Mouse (Mus musculus) neural tube, embryonic 11.5 days (tissue): Measurements from ENCODE around the gene Frmpd3. TPM values are rescaled to one million over a fixed set of nuclear protein-coding genes. Genes with fewer than 3 reads are reported as not detected.
"Not testable (repeated sequence)": the region's sequence is repeated elsewhere in the genome, so short reads cannot be mapped to it uniquely, and the experiment has no call there.

Experiments used
- ATAC-seq: fragments of 200-750 bp; cut with Nextera tagmentation; 2 replicates; pipeline ENCODE4 v1.8.0; 2017; ENCODE audit warnings: moderate number of reproducible peaks, mild to moderate bottlenecking, moderate TSS enrichment, moderate library complexity; ENCODE audit not compliant: insufficient read depth, low FRiP score, low TSS enrichment
- DNase-seq: peaks from one replicate; pipeline ENCODE4 v3.0.0-alpha.2; 2015; ENCODE audit warnings: low spot score
- H3K27ac ChIP-seq: fragments of 300-500 bp; sonication (generic); 2 replicates; pipeline ENCODE4 v1.5.1; 2014; ENCODE audit warnings: low read depth, mild to moderate bottlenecking, low read length
- H3K27me3 ChIP-seq: fragments of 300-500 bp; sonication (generic); 2 replicates; pipeline ENCODE4 v1.6.1; 2014; ENCODE audit warnings: mild to moderate bottlenecking, low read length, mixed read lengths; ENCODE audit not compliant: control insufficient read depth, insufficient read depth
- H3K36me3 ChIP-seq: fragments of 300-500 bp; sonication (generic); 2 replicates; pipeline ENCODE4 v1.6.1; 2014; ENCODE audit warnings: mild to moderate bottlenecking, low read length, moderate library complexity, mixed read lengths; ENCODE audit not compliant: control insufficient read depth, insufficient read depth
- H3K4me1 ChIP-seq: fragments of 300-500 bp; sonication (generic); 2 replicates; pipeline ENCODE4 v1.6.1; 2014; ENCODE audit warnings: low read length, mixed read lengths; ENCODE audit not compliant: control insufficient read depth, insufficient read depth
- H3K4me2 ChIP-seq: fragments of 300-500 bp; sonication (generic); 2 replicates; pipeline ENCODE4 v1.6.1; 2014; ENCODE audit warnings: low read depth, mild to moderate bottlenecking, moderate library complexity
- H3K4me3 ChIP-seq: fragments of 300-500 bp; sonication (generic); 2 replicates; pipeline ENCODE4 v1.5.1; 2014; ENCODE audit warnings: low read depth, low read length
- H3K9ac ChIP-seq: fragments of 300-500 bp; sonication (generic); 2 replicates; pipeline ENCODE4 v1.6.1; 2014; ENCODE audit warnings: mild to moderate bottlenecking, low read length
- H3K9me3 ChIP-seq: fragments of 300-500 bp; sonication (generic); 2 replicates; pipeline ENCODE4 v1.6.1; 2016; ENCODE audit warnings: low read length; ENCODE audit not compliant: control insufficient read depth
- WGBS: fragments of 180-500 bp; shearing (Covaris S2); extraction: QIAGEN DNeasy Blood & Tissue Kit; methylation state at CpG from one replicate; pipeline ENCODE4 v1.1.7; 2014; 5-methylcytosine and 5-hydroxymethylcytosine counted together
- polyA plus RNA-seq: library from polyadenylated mRNA; unstranded; fragments of >200 nt; fragmentation: Nextera tagmentation; extraction: Ambion mirVana; gene quantifications from 2 replicates; pipeline ENCODE4 v1.2.1, GENCODE M21; 2014

The Frmpd3 gene
- polyA plus RNA-seq, result 1.3 and 2.7 TPM in 2 replicates

DNA sequence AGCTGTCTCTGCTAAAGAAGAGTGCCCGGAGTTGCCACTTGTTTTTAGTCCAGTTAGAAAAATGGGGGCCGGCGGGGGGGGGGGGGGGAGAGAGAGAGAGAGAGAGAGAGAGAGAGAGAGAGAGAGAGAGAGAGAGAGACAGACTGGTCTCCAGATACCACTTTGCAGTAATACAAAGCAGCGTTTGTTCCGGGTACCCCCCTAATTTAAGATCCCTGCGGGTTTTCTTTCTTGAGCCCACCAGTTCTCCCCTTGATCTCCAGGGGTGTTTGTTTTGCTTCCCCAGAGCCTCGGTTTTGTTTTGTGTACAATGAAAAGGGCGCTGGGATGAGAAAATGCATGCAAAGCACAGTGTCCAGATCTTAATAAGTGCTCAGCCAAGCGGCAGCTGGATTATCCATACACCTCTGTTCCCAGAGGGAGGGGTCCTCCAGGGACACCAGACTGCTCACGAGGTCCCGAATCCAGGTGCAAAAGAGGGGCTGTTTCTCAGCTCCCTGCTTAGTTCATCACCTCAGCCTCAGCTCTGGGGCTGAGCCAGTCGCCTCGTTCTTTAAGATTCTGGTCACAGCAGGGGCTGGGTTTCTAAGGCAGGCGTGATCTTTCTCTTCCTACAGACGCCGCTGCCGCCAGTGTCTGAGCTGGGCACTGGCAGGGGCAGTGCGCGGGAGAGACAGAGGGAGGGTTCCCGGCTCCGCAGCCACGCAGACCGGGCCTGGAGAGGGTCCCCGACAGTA lies at the start of gene Frmpd3:
Gene Frmpd3 (plus strand): TSS at position 608 of the 737 bp plus-strand sequence.
- Histone ChIP-seq H3K27me3 (peaks cover 7% of the 10 kb centered on the region; the same call in 1 of the 2 replicates), H3K36me3 (no peaks in the 10 kb centered on the region), H3K27ac (no peak within 1 kb of the TSS), H3K9me3 (no peaks in the 10 kb centered on the region), H3K4me2 (peak within 1 kb of the TSS; percentile 62), H3K4me3 (peak within 1 kb of the TSS; percentile 32), H3K9ac (0 out of 2 replicates have a peak within 1 kb of the TSS, but pooled peaks have one; percentile 14), H3K4me1 (no peaks in the 10 kb centered on the region)
- 22% methylated on average over 23 of the region's 24 CpGs for WGBS
- DNase-seq, result peak; percentile 51
- ATAC-seq, result peak; percentile 79; the same call in 1 of the 2 replicates

DNA sequence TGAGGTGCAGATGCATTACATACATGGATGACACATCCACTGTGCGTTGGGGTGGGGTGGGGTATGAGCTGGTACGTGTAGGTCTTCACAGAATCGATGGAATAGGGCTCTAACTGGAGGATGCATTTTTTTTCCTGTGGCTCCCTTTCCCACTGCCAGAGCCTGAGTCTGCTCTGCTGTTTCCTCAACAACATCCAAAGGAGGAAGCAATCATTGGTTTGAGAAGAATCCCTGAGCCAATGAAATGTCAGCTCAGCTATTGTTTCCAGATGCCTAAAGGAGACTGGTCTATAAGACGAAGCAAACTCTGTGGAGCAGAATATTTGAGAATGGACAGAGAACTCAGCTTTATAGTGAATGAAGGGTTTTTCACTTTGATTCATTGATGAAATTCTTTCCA lies 38.3 kb upstream of the Frmpd3 start:
- Histone ChIP-seq H3K4me1 (no peaks in the 10 kb centered on the region), H3K27me3 (peaks cover 2% of the 10 kb centered on the region; the same call in 1 of the 2 replicates), H3K4me3 (no peak overlapping the region), H3K9me3 (no peaks in the 10 kb centered on the region), H3K36me3 (no peaks in the 10 kb centered on the region), H3K27ac (no peak overlapping the region), H3K4me2 (no peak overlapping the region), H3K9ac (no peak overlapping the region)
- DNase-seq (no peak), ATAC-seq (no peak)
- 77% methylated on average over 4 of the region's 4 CpGs for WGBS

DNA sequence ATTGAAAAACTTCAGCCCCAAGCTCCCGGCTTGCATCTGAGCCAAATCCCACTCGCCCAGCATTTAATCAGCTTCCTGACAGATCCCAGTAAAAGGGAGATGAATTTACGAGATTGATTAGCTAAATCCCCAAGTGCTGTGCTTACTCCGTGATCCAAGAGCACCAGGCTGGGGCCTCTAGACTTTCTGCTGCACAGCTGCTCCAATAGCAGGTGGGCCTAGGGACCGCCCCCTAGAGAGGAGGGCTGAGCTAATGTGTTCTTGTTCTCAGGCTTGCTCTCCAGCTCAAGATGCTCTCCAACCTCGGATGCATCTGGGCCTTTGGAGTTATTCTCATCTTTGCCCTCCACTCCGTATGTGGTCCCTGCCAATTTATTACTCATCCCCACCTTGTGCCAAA lies 36.4 kb upstream of the Frmpd3 start:
- H3K4me3 ChIP-seq, result no peak overlapping the region
- no peak overlapping the region for H3K27ac ChIP-seq
- 62% methylated on average over 7 of the region's 7 CpGs for WGBS
- no peaks in the 10 kb centered on the region for H3K36me3 ChIP-seq
- H3K4me1 ChIP-seq, result no peaks in the 10 kb centered on the region
- no peak overlapping the region for H3K9ac ChIP-seq
- no peaks in the 10 kb centered on the region for H3K9me3 ChIP-seq
- ATAC-seq, result no peak
- DNase-seq, result no peak
- H3K4me2 ChIP-seq, result no peak overlapping the region
- peaks cover 2% of the 10 kb centered on the region; the same call in 1 of the 2 replicates for H3K27me3 ChIP-seq

DNA sequence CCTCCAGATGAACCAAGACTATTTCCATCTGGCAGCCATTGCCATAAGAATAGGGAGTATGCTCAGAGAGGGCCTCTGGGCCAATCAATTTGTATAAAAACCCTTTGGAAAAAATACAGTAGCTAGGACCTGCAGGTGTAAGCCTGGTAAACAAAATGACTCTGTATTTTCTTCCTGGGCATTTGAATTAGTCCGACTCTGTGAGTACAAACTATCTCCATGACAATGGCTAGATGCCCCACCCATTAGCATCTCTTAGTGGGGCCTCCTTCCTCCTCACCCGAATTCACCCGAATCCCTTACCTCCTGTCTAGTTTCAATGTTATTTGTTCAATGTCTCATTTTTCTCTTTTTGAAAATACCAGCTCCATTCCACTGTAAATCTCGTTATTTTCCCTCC lies 24.1 kb upstream of the Frmpd3 start:
- no peak for DNase-seq
- ATAC-seq, result no peak
- WGBS, result 75% methylated on average over 4 of the region's 4 CpGs
- H3K4me2 ChIP-seq, result no peak overlapping the region
- no peaks in the 10 kb centered on the region for H3K4me1 ChIP-seq
- H3K36me3 ChIP-seq, result no peaks in the 10 kb centered on the region
- no peak overlapping the region for H3K4me3 ChIP-seq
- no peaks in the 10 kb centered on the region for H3K9me3 ChIP-seq
- H3K9ac ChIP-seq, result no peak overlapping the region
- no peaks in the 10 kb centered on the region for H3K27me3 ChIP-seq
- no peak overlapping the region for H3K27ac ChIP-seq

DNA sequence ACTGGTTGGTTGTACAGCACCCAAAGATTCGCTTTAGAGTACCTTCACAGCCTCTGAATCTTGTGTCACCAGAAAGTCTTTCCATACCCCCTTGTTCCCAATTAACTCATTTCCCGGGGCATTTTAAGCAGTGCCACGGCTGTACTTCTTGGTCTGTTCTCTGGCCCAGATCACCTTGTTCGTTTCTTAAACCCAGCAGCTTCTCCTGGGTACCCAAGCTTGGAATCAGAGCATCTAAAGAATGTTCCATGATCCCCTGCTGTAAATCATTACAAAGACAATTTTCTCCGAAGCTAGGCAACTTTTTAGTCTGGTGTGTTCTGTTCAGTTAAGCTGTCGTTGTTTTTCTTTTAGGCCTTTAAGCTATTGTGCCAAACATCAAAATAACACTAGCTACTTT lies 22.9 kb upstream of the Frmpd3 start:
- DNase-seq (no peak), ATAC-seq (no peak)
- no peaks in the 10 kb centered on the region for H3K27me3 ChIP-seq
- H3K4me2 ChIP-seq, result no peak overlapping the region
- H3K4me3 ChIP-seq, result no peak overlapping the region
- no peaks in the 10 kb centered on the region for H3K4me1 ChIP-seq
- WGBS, result 82% methylated on average over 6 of the region's 6 CpGs
- H3K27ac ChIP-seq, result no peak overlapping the region
- no peak overlapping the region for H3K9ac ChIP-seq
- no peaks in the 10 kb centered on the region for H3K36me3 ChIP-seq
- no peaks in the 10 kb centered on the region for H3K9me3 ChIP-seq

DNA sequence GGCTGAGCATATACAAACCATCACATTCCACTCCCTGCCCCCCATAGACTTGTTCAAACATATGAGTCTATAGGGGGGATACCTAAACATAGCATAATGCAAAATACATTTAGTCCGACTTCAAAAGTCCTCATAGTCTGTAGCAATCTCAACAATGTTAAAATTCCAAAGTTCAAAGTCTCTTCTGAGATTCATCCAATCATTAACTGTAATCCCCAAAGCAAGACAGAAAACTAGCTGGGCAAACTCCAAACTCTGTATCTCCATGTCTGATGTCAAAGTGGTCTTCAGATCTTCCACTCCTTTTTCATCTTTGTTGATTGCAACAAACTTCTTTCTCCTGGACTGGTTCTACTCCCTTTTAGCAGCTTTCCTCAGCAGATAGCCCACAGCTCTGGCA lies 21.4 kb upstream of the Frmpd3 start:
- not testable (repeated sequence) for H3K27me3 ChIP-seq, ATAC-seq, H3K36me3 ChIP-seq, DNase-seq, H3K4me3 ChIP-seq, H3K9me3 ChIP-seq, H3K9ac ChIP-seq, H3K4me2 ChIP-seq, H3K27ac ChIP-seq, H3K4me1 ChIP-seq
- WGBS, result 93% methylated on average over 1 of the region's 1 CpGs

DNA sequence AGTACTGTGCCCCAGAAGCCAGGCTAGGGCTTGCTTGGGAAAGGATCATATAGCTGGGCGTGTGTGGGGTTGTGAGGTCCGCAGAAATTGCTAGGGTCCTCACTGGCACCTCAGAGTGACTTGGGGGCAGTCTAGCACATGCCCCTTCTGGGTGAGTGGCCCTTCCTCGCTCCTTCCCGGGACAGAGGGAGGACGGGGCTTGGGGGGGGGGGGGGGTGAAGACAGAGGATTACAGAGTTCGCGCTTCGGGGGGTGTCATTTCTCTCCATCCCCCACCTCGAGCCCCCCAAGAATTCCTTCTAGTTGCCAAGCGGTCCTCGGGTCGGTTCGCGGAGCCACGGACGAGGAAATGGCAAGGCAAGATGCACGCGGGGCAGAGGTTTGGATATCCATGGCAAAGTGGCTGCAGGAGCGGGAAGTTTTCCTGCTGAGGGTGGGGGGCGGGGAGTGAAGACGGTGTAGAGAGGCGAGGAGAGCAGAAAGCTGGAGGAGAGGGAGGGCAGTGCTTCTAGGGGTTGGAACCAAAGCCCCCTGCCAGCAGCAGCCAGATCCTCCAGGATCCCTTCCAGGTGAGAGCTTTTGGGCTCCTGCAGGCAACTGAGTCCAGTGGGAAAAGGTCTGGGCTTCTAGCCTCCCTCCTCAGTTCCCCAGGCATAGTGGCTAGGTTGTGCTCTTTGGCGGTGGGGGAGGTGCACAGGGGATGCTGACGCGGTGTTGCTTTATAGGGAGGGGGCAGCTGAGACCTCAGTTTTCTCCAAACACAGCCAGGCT lies 515 bp downstream of the Frmpd3 start:
- peak overlapping the region; percentile 62 for H3K4me2 ChIP-seq
- no peak for DNase-seq
- no peak overlapping the region for H3K27ac ChIP-seq
- H3K27me3 ChIP-seq, result peaks cover 7% of the 10 kb centered on the region; the same call in 1 of the 2 replicates
- peak overlapping the region; percentile 32 for H3K4me3 ChIP-seq
- 0 out of 2 replicates have a peak overlapping the region, but pooled peaks have one; percentile 14 for H3K9ac ChIP-seq
- WGBS, result 17% methylated on average over 24 of the region's 25 CpGs
- no peaks in the 10 kb centered on the region for H3K4me1 ChIP-seq
- H3K9me3 ChIP-seq, result no peaks in the 10 kb centered on the region
- H3K36me3 ChIP-seq, result no peaks in the 10 kb centered on the region
- peak; percentile 69 for ATAC-seq

DNA sequence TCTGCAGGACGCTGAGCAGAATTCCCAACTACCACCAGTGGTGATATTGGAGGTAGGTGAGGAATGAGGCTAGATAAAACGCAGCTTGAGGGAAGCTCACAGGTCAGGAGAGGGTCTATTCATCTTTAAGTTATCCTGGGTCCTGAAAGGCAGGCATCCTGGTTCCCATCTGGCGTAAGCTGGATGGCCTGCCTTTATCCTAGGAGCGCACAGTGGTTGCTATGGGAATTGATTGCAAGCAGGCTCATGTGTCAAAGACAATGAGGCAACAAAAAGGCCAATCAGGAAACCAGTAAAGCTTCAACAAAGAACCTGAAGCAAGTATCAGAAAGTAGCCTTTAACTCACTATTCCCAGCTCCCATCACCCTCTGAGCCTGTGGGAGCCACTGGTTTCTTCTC lies 33.6 kb downstream of the Frmpd3 start:
- H3K27ac ChIP-seq, result no peak overlapping the region
- no peak overlapping the region for H3K4me2 ChIP-seq
- 25% methylated on average over 4 of the region's 4 CpGs for WGBS
- DNase-seq, result peak; percentile 19
- H3K4me3 ChIP-seq, result no peak overlapping the region
- no peaks in the 10 kb centered on the region for H3K4me1 ChIP-seq
- H3K27me3 ChIP-seq, result peaks cover 5% of the 10 kb centered on the region; the same call in 1 of the 2 replicates
- no peak overlapping the region for H3K9ac ChIP-seq
- no peaks in the 10 kb centered on the region for H3K9me3 ChIP-seq
- no peak for ATAC-seq
- no peaks in the 10 kb centered on the region for H3K36me3 ChIP-seq
